Mouse (Mus musculus) forebrain, postnatal 0 days (tissue): ENCODE data around the gene Lrrc38. TPM values are rescaled to one million over a fixed set of nuclear protein-coding genes. Genes with fewer than 3 reads are reported as not detected.
A peak's percentile ranks its signal among the peaks of the same experiment; 100 is the strongest.
"Not testable (repeated sequence)": the region's sequence is repeated elsewhere in the genome, so short reads cannot be mapped to it uniquely, and the experiment has no call there.

Source experiments
- ATAC-seq: fragments of 200-750 bp; cut with Nextera tagmentation; 2 replicates; pipeline ENCODE4 v1.8.0; 2017; ENCODE audit warnings: mild to moderate bottlenecking, moderate library complexity
- DNase-seq: peaks from one replicate; pipeline ENCODE4 v3.0.0-alpha.2; 2015
- H3K27ac ChIP-seq: fragments of 300-500 bp; sonication (generic); 2 replicates; pipeline ENCODE4 v1.5.1; 2014; ENCODE audit warnings: low read depth, mild to moderate bottlenecking, antibody characterized with exemption, low read length, moderate library complexity, mixed read lengths
- H3K27me3 ChIP-seq: fragments of 300-500 bp; sonication (generic); 2 replicates; pipeline ENCODE4 v1.6.1; 2014; ENCODE audit warnings: mild to moderate bottlenecking, low read length, mixed read lengths; ENCODE audit not compliant: insufficient read depth
- H3K36me3 ChIP-seq: fragments of 300-500 bp; sonication (generic); 2 replicates; pipeline ENCODE4 v1.6.1; 2014; ENCODE audit warnings: mild to moderate bottlenecking, moderate library complexity; ENCODE audit not compliant: insufficient read depth
- H3K4me1 ChIP-seq: fragments of 300-500 bp; sonication (generic); 2 replicates; pipeline ENCODE4 v1.6.1; 2014; ENCODE audit warnings: antibody characterized with exemption; ENCODE audit not compliant: insufficient read depth
- H3K4me2 ChIP-seq: fragments of 300-500 bp; sonication (generic); 2 replicates; pipeline ENCODE4 v1.6.1; 2014; ENCODE audit warnings: low read depth, mild to moderate bottlenecking, moderate library complexity
- H3K4me3 ChIP-seq: fragments of 300-500 bp; sonication (generic); 2 replicates; pipeline ENCODE4 v1.5.1; 2014; ENCODE audit warnings: low read depth, low read length, mixed read lengths
- H3K9ac ChIP-seq: fragments of 300-500 bp; sonication (generic); 2 replicates; pipeline ENCODE4 v1.6.1; 2014; ENCODE audit warnings: mild to moderate bottlenecking
- H3K9me3 ChIP-seq: fragments of 300-500 bp; sonication (generic); 2 replicates; pipeline ENCODE4 v1.6.1; 2016; ENCODE audit warnings: low read length
- CTCF ChIP-seq: sonication (generic); IDR thresholded peaks from 2 replicates; pipeline ENCODE4 v1.5.1; 2016; ENCODE audit warnings: antibody characterized with exemption, control low read depth, low read depth
- WGBS: fragments of 180-500 bp; shearing (Covaris S2); extraction: QIAGEN DNeasy Blood & Tissue Kit; methylation state at CpG from one replicate; pipeline ENCODE4 v1.1.7; 2014; 5-methylcytosine and 5-hydroxymethylcytosine counted together
- polyA plus RNA-seq: library from polyadenylated mRNA; unstranded; fragments of >200 nt; fragmentation: Nextera tagmentation; extraction: Ambion mirVana; gene quantifications from 2 replicates; pipeline ENCODE4 v1.2.1, GENCODE M21; 2015
- total RNA-seq: library from RNA; depleted of rRNA; stranded (reverse); fragments of >200 nt; gene quantifications from 2 replicates; pipeline ENCODE4 v1.2.3, GENCODE M21; 2014

The Lrrc38 gene
- total and polyA plus RNA-seq, 2 experiments from 2014 or later = 0.29 to 0.35 TPM

- Histone ChIP-seq H3K4me3 (no peak overlapping the region), H3K4me1 (no peaks in the 10 kb centered on the region), H3K27ac (no peak overlapping the region), H3K9me3 (no peaks in the 10 kb centered on the region), H3K4me2 (no peak overlapping the region), H3K36me3 (no peaks in the 10 kb centered on the region), H3K27me3 (no peaks in the 10 kb centered on the region), H3K9ac (no peak overlapping the region)
- TF ChIP-seq CTCF = no peak
- ATAC-seq (no peak), DNase-seq (no peak)
- 63% methylated on average over 5 of the region's 5 CpGs for WGBS
Observed at GRCm38 (mm10) chr4:143334145-143334544, 15.4 kb upstream of the Lrrc38 start.

DNA sequence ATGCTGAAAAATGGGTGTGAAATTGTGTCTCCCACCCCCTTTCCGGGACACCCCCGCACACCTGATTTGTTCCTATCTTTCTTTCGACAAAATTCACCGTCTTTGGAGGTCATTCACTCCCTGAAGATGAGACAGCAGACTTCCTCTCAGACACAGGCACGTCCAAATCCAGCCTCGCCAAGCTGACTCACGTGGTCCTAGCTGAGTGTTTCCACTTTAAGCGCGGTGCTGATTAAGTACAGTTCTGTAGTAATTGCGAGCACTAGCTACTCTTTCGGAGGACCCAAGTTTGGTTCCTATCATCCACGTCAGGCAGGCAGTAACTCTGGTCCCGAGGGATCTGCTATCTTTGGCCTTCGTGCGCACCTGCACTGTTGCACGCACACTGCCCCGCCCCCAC is 14.6 kb upstream of the Lrrc38 start:
- Histone ChIP-seq H3K9ac (no peak overlapping the region), H3K9me3 (no peaks in the 10 kb centered on the region), H3K4me3 (no peak overlapping the region), H3K27me3 (no peaks in the 10 kb centered on the region), H3K4me2 (no peak overlapping the region), H3K27ac (no peak overlapping the region), H3K36me3 (no peaks in the 10 kb centered on the region), H3K4me1 (no peaks in the 10 kb centered on the region)
- no peak for ATAC-seq
- no peak for DNase-seq
- TF ChIP-seq CTCF = no peak
- 90% methylated on average over 17 of the region's 17 CpGs for WGBS

DNA sequence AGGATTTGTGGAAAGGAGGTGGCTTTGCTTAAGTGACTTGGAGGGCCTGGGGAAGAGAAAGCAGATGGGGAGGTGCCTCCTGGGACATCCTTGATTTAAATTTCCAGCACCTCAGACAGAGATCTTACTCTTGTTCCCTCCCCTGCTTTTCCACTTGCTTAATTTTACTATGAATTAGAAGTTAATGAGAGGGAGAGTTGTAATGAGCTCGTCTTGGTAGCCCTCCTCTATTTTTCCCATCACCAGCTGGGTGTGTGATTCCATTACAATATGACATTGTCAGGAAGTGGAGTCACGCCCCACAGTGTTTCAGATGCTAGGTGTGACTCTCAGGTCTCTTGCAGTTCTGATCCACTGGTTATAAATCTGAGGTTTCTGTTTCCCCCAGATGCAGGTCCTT is 13.5 kb upstream of the Lrrc38 start:
- no peak for ATAC-seq
- H3K9ac ChIP-seq = no peak overlapping the region
- no peaks in the 10 kb centered on the region for H3K4me1 ChIP-seq
- H3K36me3 ChIP-seq = no peaks in the 10 kb centered on the region
- H3K27ac ChIP-seq = no peak overlapping the region
- no peak overlapping the region for H3K4me2 ChIP-seq
- no peak overlapping the region for H3K4me3 ChIP-seq
- no peaks in the 10 kb centered on the region for H3K9me3 ChIP-seq
- no peak for TF ChIP-seq CTCF
- DNase-seq = no peak
- H3K27me3 ChIP-seq = no peaks in the 10 kb centered on the region
- 42% methylated on average over 2 of the region's 2 CpGs for WGBS

GRCm38 (mm10) chr4:143339808-143340207 is 9.7 kb upstream of the Lrrc38 start:
- no peak for TF ChIP-seq CTCF
- Histone ChIP-seq H3K9me3 (no peaks in the 10 kb centered on the region), H3K9ac (no peak overlapping the region), H3K36me3 (no peaks in the 10 kb centered on the region), H3K4me1 (no peaks in the 10 kb centered on the region), H3K27ac (no peak overlapping the region), H3K4me3 (no peak overlapping the region), H3K27me3 (no peaks in the 10 kb centered on the region), H3K4me2 (no peak overlapping the region)
- 68% methylated on average over 13 of the region's 13 CpGs for WGBS
- peak; percentile 81 for ATAC-seq
- peak; percentile 21 for DNase-seq

- H3K4me1 ChIP-seq = no peaks in the 10 kb centered on the region
- H3K9me3 ChIP-seq = no peaks in the 10 kb centered on the region
- no peaks in the 10 kb centered on the region for H3K36me3 ChIP-seq
- no peak overlapping the region for H3K4me2 ChIP-seq
- ATAC-seq = no peak
- TF ChIP-seq CTCF = no peak
- no peak overlapping the region for H3K4me3 ChIP-seq
- 76% methylated on average over 7 of the region's 7 CpGs for WGBS
- no peak overlapping the region for H3K9ac ChIP-seq
- H3K27me3 ChIP-seq = no peaks in the 10 kb centered on the region
- DNase-seq = no peak
- no peak overlapping the region for H3K27ac ChIP-seq
Observed at GRCm38 (mm10) chr4:143341470-143341869, 8.1 kb upstream of the Lrrc38 start.

GRCm38 (mm10) chr4:143345491-143345890 is 4.1 kb upstream of the Lrrc38 start:
- not testable (repeated sequence) for H3K4me1 ChIP-seq, H3K27ac ChIP-seq, H3K4me2 ChIP-seq, H3K36me3 ChIP-seq, DNase-seq, H3K9me3 ChIP-seq, ATAC-seq, H3K4me3 ChIP-seq, H3K9ac ChIP-seq
- peaks cover 18% of the 10 kb centered on the region for H3K27me3 ChIP-seq
- WGBS = 87% methylated on average over 5 of the region's 5 CpGs

GRCm38 (mm10) chr4:143348678-143349077 is 879 bp upstream of the Lrrc38 start:
- H3K9me3 ChIP-seq = no peaks in the 10 kb centered on the region
- H3K36me3 ChIP-seq = no peaks in the 10 kb centered on the region
- no peak for ATAC-seq
- DNase-seq = no peak
- H3K4me3 ChIP-seq = no peak overlapping the region
- H3K9ac ChIP-seq = no peak overlapping the region
- H3K4me2 ChIP-seq = no peak overlapping the region
- no peak overlapping the region for H3K27ac ChIP-seq
- 26% methylated on average over 5 of the region's 5 CpGs for WGBS
- peaks cover 7% of the 10 kb centered on the region; the same call in 1 of the 2 replicates for H3K4me1 ChIP-seq
- H3K27me3 ChIP-seq = peaks cover 33% of the 10 kb centered on the region
- no peak for TF ChIP-seq CTCF
